Mouse (Mus musculus) A20 (cell line): Measurements from ENCODE around the gene Kank3.

ENCODE experiments used
- DNase-seq: peaks from one replicate; pipeline ENCODE4 v3.0.0-alpha.2; 2011; ENCODE audit warnings: low read depth, low spot score

Kank3 gene

GRCm38 (mm10) chr17:33810334-33811141 lies at the start of gene Kank3:
TSS of gene Kank3 (plus strand) at chr17:33810519.
- DNase-seq: peak; percentile 97

- no peak for DNase-seq
Observed at GRCm38 (mm10) chr17:33766389-33766788, 43.9 kb upstream of the Kank3 start.

GRCm38 (mm10) chr17:33771617-33772016 lies 38.7 kb upstream of the Kank3 start:
- peak; percentile 9 for DNase-seq

- DNase-seq: no peak
Observed at GRCm38 (mm10) chr17:33773426-33773825, 36.9 kb upstream of the Kank3 start.

GRCm38 (mm10) chr17:33773871-33774572 lies 36.3 kb upstream of the Kank3 start:
- DNase-seq: no peak

GRCm38 (mm10) chr17:33774573-33775155 lies 35.7 kb upstream of the Kank3 start:
- no peak for DNase-seq

- no peak for DNase-seq
Observed at GRCm38 (mm10) chr17:33775287-33775686, 35.0 kb upstream of the Kank3 start.

- no peak for DNase-seq
Observed at GRCm38 (mm10) chr17:33779271-33779966, 30.9 kb upstream of the Kank3 start.

- DNase-seq: no peak
Observed at GRCm38 (mm10) chr17:33779967-33780295, 30.4 kb upstream of the Kank3 start.

GRCm38 (mm10) chr17:33780431-33780830 lies 29.9 kb upstream of the Kank3 start:
- no peak for DNase-seq

- peak; percentile 91 for DNase-seq
Observed at GRCm38 (mm10) chr17:33781124-33781977, 29.0 kb upstream of the Kank3 start, which contains the start of gene Angptl4. TSS of gene Angptl4 (minus strand) at chr17:33781830.

GRCm38 (mm10) chr17:33782067-33782466 lies 28.3 kb upstream of the Kank3 start:
- no peak for DNase-seq

- DNase-seq: no peak
Observed at GRCm38 (mm10) chr17:33783408-33783807, 26.9 kb upstream of the Kank3 start.

- no peak for DNase-seq
Observed at GRCm38 (mm10) chr17:33784939-33785338, 25.4 kb upstream of the Kank3 start.

- no peak for DNase-seq
Observed at GRCm38 (mm10) chr17:33786375-33786774, 23.9 kb upstream of the Kank3 start.

- no peak for DNase-seq
Observed at GRCm38 (mm10) chr17:33788732-33789131, 21.6 kb upstream of the Kank3 start.

GRCm38 (mm10) chr17:33798306-33798705 lies 12.0 kb upstream of the Kank3 start:
- DNase-seq: peak; percentile 35

- no peak for DNase-seq
Observed at GRCm38 (mm10) chr17:33799277-33799676, 11.0 kb upstream of the Kank3 start.

GRCm38 (mm10) chr17:33802221-33802620 lies 8.1 kb upstream of the Kank3 start:
- peak; percentile 22 for DNase-seq

- DNase-seq: peak; percentile 44
Observed at GRCm38 (mm10) chr17:33804205-33804604, 6.1 kb upstream of the Kank3 start.

GRCm38 (mm10) chr17:33804745-33805144 lies 5.6 kb upstream of the Kank3 start:
- no peak for DNase-seq
